Mouse (Mus musculus): ENCODE results near the gene Pkm. TPM values are rescaled to one million over a fixed set of nuclear protein-coding genes. Genes with fewer than 3 reads are reported as not detected.

Pkm gene
- polyA plus RNA-seq, 1 experiment = 351 TPM

DNA sequence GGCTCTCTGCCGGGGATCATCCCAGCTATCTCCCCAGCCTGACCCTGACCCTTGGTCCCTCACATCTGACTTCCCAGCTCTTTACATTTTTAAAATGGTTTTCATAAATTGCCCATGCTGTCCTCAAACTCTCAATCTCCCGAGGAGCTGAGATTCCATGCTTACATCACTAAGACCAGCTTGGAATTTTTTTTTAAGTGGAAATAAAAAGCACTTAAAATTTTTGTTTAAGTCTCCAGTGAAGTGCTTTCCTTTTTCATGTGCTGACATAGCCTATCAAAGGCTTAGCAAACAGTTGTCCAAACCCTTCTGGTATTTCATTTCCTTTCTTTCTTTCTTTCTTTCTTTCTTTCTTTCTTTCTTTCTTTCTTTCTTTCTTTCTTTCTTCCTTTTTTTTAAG lies 27.9 kb downstream of the Pkm start:
- Histone ChIP-seq H3K27ac (ENCODE audit: control insufficient read depth, insufficient read depth, low read depth, low read length, poor library complexity) (no peak overlapping the region), H3K4me1 (ENCODE audit: control insufficient read depth, insufficient read depth, low read length) (no peaks in the 10 kb centered on the region), H3K4me3 (replicated peaks; ENCODE audit: control insufficient read depth, low read depth, low read length) (no peak overlapping the region)
- TF ChIP-seq CTCF (IDR thresholded peaks at IDR 0.05; ENCODE audit: control insufficient read depth, insufficient read depth, low read length) (no peak), POLR2A (IDR thresholded peaks at IDR 0.05; ENCODE audit: borderline replicate concordance, control insufficient read depth, low read depth, low read length) (no peak)
- 70% methylated on average over 2 of the region's 2 CpGs for WGBS

DNA sequence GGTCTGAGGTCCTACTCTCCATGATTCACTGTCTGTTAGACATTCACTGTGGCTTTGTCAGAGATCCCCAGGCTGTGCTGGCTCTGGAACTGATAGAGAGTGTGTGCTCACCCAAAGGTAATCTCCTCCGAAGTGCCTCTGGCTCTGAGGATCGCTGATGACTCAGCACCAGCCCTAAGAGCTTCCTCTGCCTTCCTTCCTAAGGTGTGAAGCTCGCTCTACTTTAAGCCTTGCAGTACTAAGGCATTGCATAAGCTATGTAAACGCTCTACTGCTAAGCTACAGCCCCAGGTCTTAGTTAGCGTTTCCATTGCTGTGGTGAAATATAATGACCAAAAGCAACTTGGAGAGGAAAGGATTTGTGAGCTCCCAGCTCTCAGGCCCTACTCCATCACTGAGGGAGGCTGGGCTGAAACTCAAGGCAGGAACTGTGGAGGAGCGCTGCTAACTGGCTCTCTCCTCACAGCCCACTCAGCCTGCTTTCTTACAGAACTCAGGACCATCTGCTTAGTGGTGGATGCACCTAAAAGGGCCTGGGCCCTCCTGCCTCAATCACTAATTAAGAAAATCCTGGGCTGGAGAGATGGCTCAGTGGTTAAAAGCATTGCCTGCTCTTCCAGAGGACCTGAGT lies 31.4 kb downstream of the Pkm start:
- Histone ChIP-seq H3K4me3 (replicated peaks; ENCODE audit: control insufficient read depth, low read depth, low read length) (no peak overlapping the region), H3K4me1 (ENCODE audit: control insufficient read depth, insufficient read depth, low read length) (no peaks in the 10 kb centered on the region), H3K27ac (ENCODE audit: control insufficient read depth, insufficient read depth, low read depth, low read length, poor library complexity) (no peak overlapping the region)
- TF ChIP-seq CTCF (IDR thresholded peaks at IDR 0.05; ENCODE audit: control insufficient read depth, insufficient read depth, low read length) (no peak), POLR2A (IDR thresholded peaks at IDR 0.05; ENCODE audit: borderline replicate concordance, control insufficient read depth, low read depth, low read length) (no peak)
- 18% methylated on average over 6 of the region's 6 CpGs for WGBS

DNA sequence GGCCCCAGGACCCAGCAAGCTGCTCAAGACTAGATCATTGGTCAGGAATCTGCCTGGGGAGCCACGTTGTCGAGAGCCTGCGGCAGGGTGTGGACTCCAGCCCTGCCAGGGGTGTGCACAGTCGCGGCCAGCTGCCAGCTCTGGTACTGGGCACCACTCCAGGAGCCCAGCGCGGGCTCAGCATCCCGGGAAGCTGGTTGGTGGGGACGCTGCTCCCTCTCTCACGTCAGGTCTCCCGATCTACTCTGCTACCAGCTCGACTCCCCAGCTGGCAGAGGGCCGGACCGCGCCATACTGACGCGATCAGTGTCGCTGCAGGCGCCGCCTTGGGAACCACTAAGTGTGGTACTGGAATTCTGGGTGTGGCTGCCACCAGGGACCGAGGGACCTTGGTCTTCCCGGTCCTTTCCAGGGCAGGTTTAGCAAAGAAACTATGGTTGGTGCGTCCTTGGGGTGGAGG lies 35.5 kb downstream of the Pkm start:
- H3K4me3 ChIP-seq (replicated peaks; ENCODE audit: control insufficient read depth, low read depth, low read length) = no peak overlapping the region
- TF ChIP-seq POLR2A (IDR thresholded peaks at IDR 0.05; ENCODE audit: borderline replicate concordance, control insufficient read depth, low read depth, low read length) = no peak
- TF ChIP-seq CTCF (IDR thresholded peaks at IDR 0.05; ENCODE audit: control insufficient read depth, insufficient read depth, low read length) = no peak
- WGBS = 15% methylated on average over 23 of the region's 23 CpGs
- no peaks in the 10 kb centered on the region for H3K4me1 ChIP-seq (ENCODE audit: control insufficient read depth, insufficient read depth, low read length)
- H3K27ac ChIP-seq (ENCODE audit: control insufficient read depth, insufficient read depth, low read depth, low read length, poor library complexity) = no peak overlapping the region

DNA sequence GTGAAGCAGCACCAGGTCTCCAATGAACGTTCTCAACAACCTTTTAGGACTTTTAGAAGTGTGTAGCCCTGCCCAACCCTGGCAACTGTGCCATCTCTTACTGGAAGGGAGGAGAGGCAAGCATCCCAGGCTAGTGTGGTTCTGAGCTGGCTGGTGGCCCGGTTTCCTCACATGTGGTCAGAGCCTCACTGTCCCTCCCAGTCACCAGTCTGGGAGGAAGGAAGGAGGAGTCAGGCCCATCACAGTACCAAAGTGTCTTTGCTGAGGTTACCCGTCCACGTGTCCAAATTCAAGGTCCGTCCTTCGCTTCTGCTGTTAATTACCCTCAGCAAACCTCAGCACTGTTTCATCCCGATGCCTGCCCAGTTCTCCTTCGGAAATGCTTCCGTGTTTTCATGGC lies 36.0 kb downstream of the Pkm start:
- WGBS = 50% methylated on average over 9 of the region's 9 CpGs
- TF ChIP-seq CTCF (IDR thresholded peaks at IDR 0.05; ENCODE audit: control insufficient read depth, insufficient read depth, low read length) (no peak), POLR2A (IDR thresholded peaks at IDR 0.05; ENCODE audit: borderline replicate concordance, control insufficient read depth, low read depth, low read length) (no peak)
- H3K4me3 ChIP-seq (replicated peaks; ENCODE audit: control insufficient read depth, low read depth, low read length) = no peak overlapping the region
- no peaks in the 10 kb centered on the region for H3K4me1 ChIP-seq (ENCODE audit: control insufficient read depth, insufficient read depth, low read length)
- H3K27ac ChIP-seq (ENCODE audit: control insufficient read depth, insufficient read depth, low read depth, low read length, poor library complexity) = no peak overlapping the region

DNA sequence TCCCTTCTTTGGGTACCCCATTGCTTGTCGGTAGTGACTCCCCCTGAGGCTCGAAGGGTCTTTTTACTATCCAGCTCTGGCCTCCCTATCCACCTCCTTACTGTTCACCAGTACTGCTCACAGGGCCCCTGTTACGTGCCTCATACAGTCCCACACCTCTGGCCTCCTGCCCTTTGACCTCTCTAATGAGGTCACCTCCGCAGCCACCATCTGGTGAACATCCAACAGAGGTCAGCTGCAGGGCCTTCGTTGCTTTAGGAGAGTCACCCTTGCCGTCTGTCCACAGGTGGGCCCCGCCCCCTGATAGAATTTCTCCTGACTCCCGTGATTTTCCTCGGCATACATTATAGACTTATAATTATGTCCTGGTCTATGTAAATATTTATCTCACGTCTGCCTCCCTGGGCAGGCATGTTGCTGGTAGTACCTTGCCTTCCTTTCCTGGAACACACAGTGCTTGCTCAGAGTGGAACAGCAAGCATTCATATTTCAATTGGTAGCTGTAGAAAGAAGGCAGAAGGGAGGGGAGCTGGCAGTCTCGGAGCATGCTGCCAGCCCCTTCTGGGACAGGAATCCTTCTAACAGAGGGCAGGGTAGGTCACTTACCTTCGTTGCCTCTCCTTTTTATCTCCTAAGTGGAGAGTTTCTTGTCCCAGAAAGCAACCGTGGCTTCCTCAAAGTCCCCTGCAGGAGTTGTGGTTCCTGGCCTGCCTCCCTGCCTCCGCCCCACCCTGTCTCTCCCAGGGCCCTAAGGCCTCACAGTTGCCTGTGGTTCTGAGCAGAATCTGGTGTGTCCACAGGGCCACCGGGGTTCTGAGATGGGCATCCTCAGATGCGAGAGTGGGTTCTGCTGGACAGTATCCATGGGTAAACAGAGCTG lies 38.6 kb downstream of the Pkm start:
- no peaks in the 10 kb centered on the region for H3K4me1 ChIP-seq (ENCODE audit: control insufficient read depth, insufficient read depth, low read length)
- TF ChIP-seq CTCF (IDR thresholded peaks at IDR 0.05; ENCODE audit: control insufficient read depth, insufficient read depth, low read length) = no peak
- no peak for TF ChIP-seq POLR2A (IDR thresholded peaks at IDR 0.05; ENCODE audit: borderline replicate concordance, control insufficient read depth, low read depth, low read length)
- no peak overlapping the region for H3K4me3 ChIP-seq (replicated peaks; ENCODE audit: control insufficient read depth, low read depth, low read length)
- H3K27ac ChIP-seq (ENCODE audit: control insufficient read depth, insufficient read depth, low read depth, low read length, poor library complexity) = no peak overlapping the region
- 65% methylated on average over 16 of the region's 16 CpGs for WGBS

DNA sequence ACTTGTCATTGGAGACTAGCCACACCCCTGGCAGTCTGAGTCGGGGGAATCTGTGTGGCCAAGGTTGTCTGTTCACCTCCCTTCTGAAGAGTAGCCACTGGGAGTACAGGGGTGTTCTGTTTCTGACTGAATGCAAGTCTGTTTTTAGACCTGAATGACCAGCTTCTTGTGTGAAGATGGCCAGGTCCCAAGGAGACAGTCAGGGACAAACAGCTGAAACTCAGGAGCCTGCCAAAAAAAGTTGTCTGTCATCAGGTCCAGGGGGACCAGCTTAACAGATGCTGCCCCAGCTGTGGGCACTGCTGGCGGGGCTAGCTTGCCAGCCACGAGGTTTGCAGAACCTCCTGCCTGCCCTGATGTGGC lies 39.3 kb downstream of the Pkm start:
- 30% methylated on average over 3 of the region's 3 CpGs for WGBS
- Histone ChIP-seq H3K27ac (ENCODE audit: control insufficient read depth, insufficient read depth, low read depth, low read length, poor library complexity) (no peak overlapping the region), H3K4me3 (replicated peaks; ENCODE audit: control insufficient read depth, low read depth, low read length) (no peak overlapping the region), H3K4me1 (ENCODE audit: control insufficient read depth, insufficient read depth, low read length) (no peaks in the 10 kb centered on the region)
- TF ChIP-seq POLR2A (IDR thresholded peaks at IDR 0.05; ENCODE audit: borderline replicate concordance, control insufficient read depth, low read depth, low read length) (no peak), CTCF (IDR thresholded peaks at IDR 0.05; ENCODE audit: control insufficient read depth, insufficient read depth, low read length) (no peak)

DNA sequence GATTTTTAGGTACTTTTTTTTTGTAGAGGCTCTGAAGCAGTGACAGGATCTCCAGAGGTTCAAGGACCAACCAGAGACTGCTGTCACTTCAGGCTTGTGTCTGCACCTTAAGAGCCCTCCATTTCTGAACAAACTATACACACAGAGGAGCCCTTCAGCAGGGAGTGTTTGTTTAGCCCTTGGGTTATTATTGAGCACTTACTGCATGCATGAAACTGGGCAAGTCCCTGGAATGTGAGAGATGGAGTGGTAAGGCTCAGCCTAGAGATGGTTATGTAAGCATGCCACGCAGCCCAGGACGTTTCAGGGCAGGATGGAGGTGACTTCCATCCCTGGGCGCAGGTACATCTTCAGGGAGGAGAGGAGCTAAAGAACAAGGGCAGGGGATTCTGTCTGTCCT lies 40.2 kb downstream of the Pkm start:
- H3K4me1 ChIP-seq (ENCODE audit: control insufficient read depth, insufficient read depth, low read length) = no peaks in the 10 kb centered on the region
- WGBS = 83% methylated on average over 3 of the region's 3 CpGs
- TF ChIP-seq CTCF (IDR thresholded peaks at IDR 0.05; ENCODE audit: control insufficient read depth, insufficient read depth, low read length) = no peak
- no peak for TF ChIP-seq POLR2A (IDR thresholded peaks at IDR 0.05; ENCODE audit: borderline replicate concordance, control insufficient read depth, low read depth, low read length)
- no peak overlapping the region for H3K4me3 ChIP-seq (replicated peaks; ENCODE audit: control insufficient read depth, low read depth, low read length)
- no peak overlapping the region for H3K27ac ChIP-seq (ENCODE audit: control insufficient read depth, insufficient read depth, low read depth, low read length, poor library complexity)

DNA sequence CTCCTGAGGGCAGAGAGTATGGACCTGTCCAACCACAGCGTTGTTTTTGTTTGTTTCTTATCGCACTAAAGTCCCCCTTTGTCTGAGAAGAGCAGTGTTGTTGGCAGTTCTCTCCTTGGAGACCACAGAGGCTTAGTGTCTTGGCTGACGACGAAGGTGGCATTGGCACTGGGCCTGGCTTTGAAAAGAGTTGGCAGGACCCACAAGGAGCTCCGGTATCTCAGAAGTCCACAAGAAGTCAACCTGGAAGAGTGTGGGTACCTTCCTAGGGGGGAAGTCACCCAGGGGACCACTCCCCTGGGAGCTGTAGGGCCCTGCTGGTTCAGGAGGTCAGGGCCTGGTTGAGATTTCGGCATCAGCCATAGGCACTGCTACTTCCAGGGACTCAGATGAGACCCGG lies 44.9 kb downstream of the Pkm start:
- Histone ChIP-seq H3K27ac (ENCODE audit: control insufficient read depth, insufficient read depth, low read depth, low read length, poor library complexity) (no peak overlapping the region), H3K4me3 (replicated peaks; ENCODE audit: control insufficient read depth, low read depth, low read length) (no peak overlapping the region), H3K4me1 (ENCODE audit: control insufficient read depth, insufficient read depth, low read length) (no peaks in the 10 kb centered on the region)
- WGBS = 76% methylated on average over 7 of the region's 7 CpGs
- no peak for TF ChIP-seq POLR2A (IDR thresholded peaks at IDR 0.05; ENCODE audit: borderline replicate concordance, control insufficient read depth, low read depth, low read length)

All from bone marrow, adult 2 months (tissue).